Mouse (Mus musculus): ENCODE results near the gene Pla1a. TPM values are rescaled to one million over a fixed set of nuclear protein-coding genes. Genes with fewer than 3 reads are reported as not detected.

Gene Pla1a
- polyA plus RNA-seq, 1 experiment from 2014 or later, result 3.9 TPM

- no peak overlapping the region for H3K4me2 ChIP-seq
- H3K4me3 ChIP-seq (replicated peaks), result no peak overlapping the region
- WGBS, result 74% methylated on average over 6 of the region's 6 CpGs
These were observed 55.4 kb downstream of the Pla1a start for GRCm38 (mm10) chr16:38377546-38377945.

GRCm38 (mm10) chr16:38376841-38377249 is 56.1 kb downstream of the Pla1a start:
- no peaks in the 10 kb centered on the region for H3K9me3 ChIP-seq (replicated peaks)
- peaks cover 16% of the 10 kb centered on the region; the same call in 1 of the 2 replicates for H3K4me1 ChIP-seq
- H3K4me2 ChIP-seq, result peak overlapping the region; percentile 55
- peak overlapping the region; percentile 33; the same call in 1 of the 2 replicates for H3K9ac ChIP-seq
- WGBS, result 52% methylated on average over 8 of the region's 8 CpGs
- no peaks in the 10 kb centered on the region for H3K27me3 ChIP-seq
- peak overlapping the region; percentile 32 for H3K4me3 ChIP-seq (replicated peaks)
- H3K27ac ChIP-seq, result peak overlapping the region; percentile 70
- H3K36me3 ChIP-seq, result no peaks in the 10 kb centered on the region
- ATAC-seq (replicated peaks; ENCODE audit: low FRiP score), result peak; percentile 28

More at GRCm38 (mm10) chr16:38377546-38377945, 55.4 kb downstream of the Pla1a start:
- Histone ChIP-seq H3K9me3 (replicated peaks) (no peaks in the 10 kb centered on the region), H3K27ac (no peak overlapping the region), H3K27me3 (no peaks in the 10 kb centered on the region), H3K36me3 (no peaks in the 10 kb centered on the region), H3K9ac (no peak overlapping the region), H3K4me1 (peaks cover 16% of the 10 kb centered on the region; the same call in 1 of the 2 replicates)
- no peak for ATAC-seq (replicated peaks; ENCODE audit: low FRiP score)

GRCm38 (mm10) chr16:38376163-38376840 is 56.6 kb downstream of the Pla1a start:
- H3K9ac ChIP-seq, result peak overlapping the region; percentile 33; the same call in 1 of the 2 replicates
- peak; percentile 74 for ATAC-seq (replicated peaks; ENCODE audit: low FRiP score)
- no peaks in the 10 kb centered on the region for H3K36me3 ChIP-seq
- WGBS, result 40% methylated on average over 17 of the region's 17 CpGs
- peak overlapping the region; percentile 32 for H3K4me3 ChIP-seq (replicated peaks)
- H3K27me3 ChIP-seq, result no peaks in the 10 kb centered on the region
- H3K4me2 ChIP-seq, result peak overlapping the region; percentile 55
- peaks cover 16% of the 10 kb centered on the region; the same call in 1 of the 2 replicates for H3K4me1 ChIP-seq
- no peaks in the 10 kb centered on the region for H3K9me3 ChIP-seq (replicated peaks)
- peak overlapping the region; percentile 70 for H3K27ac ChIP-seq

GRCm38 (mm10) chr16:38375182-38375581 is 57.8 kb downstream of the Pla1a start:
- Histone ChIP-seq H3K27ac (no peak overlapping the region), H3K9me3 (replicated peaks) (no peaks in the 10 kb centered on the region), H3K36me3 (no peaks in the 10 kb centered on the region), H3K9ac (no peak overlapping the region), H3K4me3 (replicated peaks) (no peak overlapping the region), H3K4me1 (peaks cover 16% of the 10 kb centered on the region; the same call in 1 of the 2 replicates), H3K27me3 (no peaks in the 10 kb centered on the region), H3K4me2 (no peak overlapping the region)
- WGBS, result 78% methylated on average over 7 of the region's 7 CpGs
- no peak for ATAC-seq (replicated peaks; ENCODE audit: low FRiP score)

GRCm38 (mm10) chr16:38374379-38375140 is 58.4 kb downstream of the Pla1a start:
- Histone ChIP-seq H3K4me3 (replicated peaks) (no peak overlapping the region; the same call in 1 of the 2 replicates), H3K9ac (no peak overlapping the region), H3K27ac (no peak overlapping the region), H3K9me3 (replicated peaks) (no peaks in the 10 kb centered on the region), H3K4me1 (peaks cover 16% of the 10 kb centered on the region; the same call in 1 of the 2 replicates), H3K27me3 (no peaks in the 10 kb centered on the region), H3K36me3 (no peaks in the 10 kb centered on the region), H3K4me2 (peak overlapping the region; percentile 37; the same call in 1 of the 2 replicates)
- ATAC-seq (replicated peaks; ENCODE audit: low FRiP score), result no peak
- WGBS, result 81% methylated on average over 10 of the region's 10 CpGs

GRCm38 (mm10) chr16:38373941-38374340 is 59.0 kb downstream of the Pla1a start:
- Histone ChIP-seq H3K4me2 (peak overlapping the region; percentile 37), H3K36me3 (no peaks in the 10 kb centered on the region), H3K9me3 (replicated peaks) (no peaks in the 10 kb centered on the region), H3K4me3 (replicated peaks) (no peak overlapping the region; the same call in 1 of the 2 replicates), H3K27ac (no peak overlapping the region), H3K4me1 (peaks cover 14% of the 10 kb centered on the region; the same call in 1 of the 2 replicates), H3K27me3 (no peaks in the 10 kb centered on the region), H3K9ac (no peak overlapping the region)
- no peak for ATAC-seq (replicated peaks; ENCODE audit: low FRiP score)
- WGBS, result 85% methylated on average over 16 of the region's 16 CpGs

GRCm38 (mm10) chr16:38373439-38373838 is 59.5 kb downstream of the Pla1a start:
- WGBS, result 86% methylated on average over 10 of the region's 10 CpGs

GRCm38 (mm10) chr16:38372876-38373275 is 60.1 kb downstream of the Pla1a start:
- WGBS, result 91% methylated on average over 4 of the region's 4 CpGs
- no peak for ATAC-seq (replicated peaks; ENCODE audit: low FRiP score)
- Histone ChIP-seq H3K27me3 (no peaks in the 10 kb centered on the region), H3K9ac (no peak overlapping the region), H3K4me2 (no peak overlapping the region), H3K36me3 (no peaks in the 10 kb centered on the region), H3K4me3 (replicated peaks) (no peak overlapping the region), H3K9me3 (replicated peaks) (no peaks in the 10 kb centered on the region), H3K4me1 (peaks cover 14% of the 10 kb centered on the region; the same call in 1 of the 2 replicates), H3K27ac (no peak overlapping the region)

More at GRCm38 (mm10) chr16:38373439-38373838, 59.5 kb downstream of the Pla1a start:
- Histone ChIP-seq H3K4me3 (replicated peaks) (no peak overlapping the region), H3K4me2 (no peak overlapping the region), H3K4me1 (peaks cover 12% of the 10 kb centered on the region; the same call in 1 of the 2 replicates), H3K9ac (no peak overlapping the region), H3K27ac (no peak overlapping the region), H3K27me3 (no peaks in the 10 kb centered on the region), H3K36me3 (no peaks in the 10 kb centered on the region), H3K9me3 (replicated peaks) (no peaks in the 10 kb centered on the region)
- ATAC-seq (replicated peaks; ENCODE audit: low FRiP score), result no peak

GRCm38 (mm10) chr16:38371705-38372296 is 61.1 kb downstream of the Pla1a start:
- no peak overlapping the region for H3K9ac ChIP-seq
- no peaks in the 10 kb centered on the region for H3K9me3 ChIP-seq (replicated peaks)
- no peaks in the 10 kb centered on the region for H3K36me3 ChIP-seq
- peak; percentile 75; the same call in 1 of the 2 replicates for ATAC-seq (replicated peaks; ENCODE audit: low FRiP score)
- no peaks in the 10 kb centered on the region for H3K27me3 ChIP-seq
- 83% methylated on average over 15 of the region's 15 CpGs for WGBS
- peaks cover 11% of the 10 kb centered on the region; the same call in 1 of the 2 replicates for H3K4me1 ChIP-seq
- H3K27ac ChIP-seq, result no peak overlapping the region
- H3K4me2 ChIP-seq, result no peak overlapping the region
- H3K4me3 ChIP-seq (replicated peaks), result no peak overlapping the region

- Histone ChIP-seq H3K4me2 (no peak overlapping the region), H3K27ac (no peak overlapping the region), H3K4me3 (replicated peaks) (no peak overlapping the region), H3K9me3 (replicated peaks) (no peaks in the 10 kb centered on the region), H3K4me1 (peaks cover 4% of the 10 kb centered on the region; the same call in 1 of the 2 replicates), H3K9ac (no peak overlapping the region), H3K27me3 (no peaks in the 10 kb centered on the region), H3K36me3 (no peaks in the 10 kb centered on the region)
- 64% methylated on average over 8 of the region's 8 CpGs for WGBS
- ATAC-seq (replicated peaks; ENCODE audit: low FRiP score), result no peak
These were observed 62.1 kb downstream of the Pla1a start for GRCm38 (mm10) chr16:38370633-38371374.

- no peak overlapping the region for H3K9ac ChIP-seq
- 77% methylated on average over 4 of the region's 4 CpGs for WGBS
- H3K4me2 ChIP-seq, result no peak overlapping the region
- H3K4me3 ChIP-seq (replicated peaks), result no peak overlapping the region
- no peak overlapping the region for H3K27ac ChIP-seq
- 0 out of 2 replicates have a peak, but pooled peaks cover 4% of the 10 kb centered on the region for H3K4me1 ChIP-seq
- H3K36me3 ChIP-seq, result no peaks in the 10 kb centered on the region
- ATAC-seq (replicated peaks; ENCODE audit: low FRiP score), result no peak
- no peaks in the 10 kb centered on the region for H3K9me3 ChIP-seq (replicated peaks)
- H3K27me3 ChIP-seq, result no peaks in the 10 kb centered on the region
These were observed 62.9 kb downstream of the Pla1a start for GRCm38 (mm10) chr16:38369992-38370484.

Data from kidney, embryonic 15.5 days (tissue).